Mouse (Mus musculus) gastrocnemius, postnatal 14 days (tissue): ENCODE results near the gene Methig1. TPM values are rescaled to one million over a fixed set of nuclear protein-coding genes. Genes with fewer than 3 reads are reported as not detected.

Experiments
- DNase-seq: peaks from one replicate; pipeline ENCODE4 v3.0.0; 2021; ENCODE audit warnings: mixed read lengths
- intact Hi-C: fragments of 180-260 bp; cut with DNase I; formaldehyde crosslinking; loops from one replicate; pipeline ENCODE4 v1.15.1; 2025; ENCODE audit warnings: low total_unique reads
- total RNA-seq, 2 experiments: library from RNA; stranded (reverse); gene quantifications; 2 replicates each; pipeline ENCODE4 v1.2.3; 2021

Gene Methig1
- total RNA-seq, 2 experiments from 2014 or later: not detected

DNA sequence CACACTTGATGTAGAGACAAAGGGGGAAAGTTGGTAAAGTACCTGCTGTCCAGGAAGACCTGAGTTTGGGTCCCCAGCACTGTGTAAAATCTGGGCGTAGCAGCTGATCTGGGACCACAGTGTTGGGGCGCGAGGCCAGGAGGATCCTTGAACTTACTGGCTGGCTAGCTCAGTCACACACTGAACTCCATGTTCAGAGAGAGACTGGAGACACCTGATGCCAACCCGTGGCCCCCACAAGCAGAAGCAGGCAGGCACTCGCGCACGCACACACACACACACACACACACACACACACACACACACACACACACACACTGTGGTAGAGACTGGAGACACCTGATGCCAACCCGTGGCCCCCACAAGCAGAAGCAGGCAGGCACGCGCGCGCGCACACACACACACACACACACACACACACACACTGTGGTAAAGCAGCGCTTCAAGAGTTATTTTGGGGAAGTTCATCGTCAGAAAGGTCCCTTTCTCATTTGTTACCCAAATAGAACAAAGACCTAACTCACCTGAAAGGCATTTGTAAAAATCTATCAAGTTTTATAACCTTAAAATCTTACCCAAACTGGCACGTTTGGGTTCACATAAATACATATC lies 35.4 kb downstream of the Methig1 start:
- intact Hi-C loops: no loop called here

DNA sequence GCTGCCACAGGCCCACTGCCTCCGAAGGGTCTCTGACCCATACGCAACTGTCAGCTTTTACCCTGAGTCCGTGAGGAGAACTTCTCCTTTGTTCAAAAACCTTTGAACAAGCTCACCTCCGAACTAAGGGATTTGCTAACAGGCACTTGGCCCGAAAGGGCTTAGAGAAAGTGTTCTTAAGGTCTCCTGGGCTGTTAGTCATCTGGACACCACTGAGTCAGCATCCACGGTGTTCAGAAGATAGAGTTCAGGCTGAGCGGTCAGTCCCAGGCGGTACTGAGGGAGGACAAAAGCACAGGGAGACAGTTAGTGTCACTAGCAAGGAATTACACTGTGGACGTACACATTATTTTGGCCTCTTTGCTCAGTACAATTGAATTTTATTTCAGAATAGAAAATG lies 35.9 kb downstream of the Methig1 start:
- intact Hi-C loops: no loop called here
- DNase-seq: no peak

More for the DNA sequence above, 35.4 kb downstream of the Methig1 start:
- DNase-seq: no peak

DNA sequence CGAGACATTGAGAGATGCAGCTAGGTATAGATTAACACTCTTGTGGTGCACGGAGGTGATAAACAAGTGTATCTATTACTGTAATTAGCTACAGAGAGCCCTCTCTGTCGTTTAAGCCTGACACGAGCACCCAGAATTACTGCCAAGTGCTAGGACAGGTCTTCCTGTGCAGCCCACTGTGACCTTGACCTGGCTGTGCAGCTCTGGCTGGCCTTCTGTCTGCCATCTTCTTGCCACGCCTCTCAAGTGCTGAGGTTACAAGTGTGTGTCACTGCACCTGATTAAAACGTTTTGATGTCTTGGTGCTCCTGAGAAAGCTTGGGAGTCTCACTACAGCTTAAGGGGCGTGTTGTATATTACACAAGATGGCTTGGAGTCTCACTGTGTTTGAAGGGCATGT lies 38.1 kb downstream of the Methig1 start:
- intact Hi-C loops: no loop called here
- DNase-seq: no peak

DNA sequence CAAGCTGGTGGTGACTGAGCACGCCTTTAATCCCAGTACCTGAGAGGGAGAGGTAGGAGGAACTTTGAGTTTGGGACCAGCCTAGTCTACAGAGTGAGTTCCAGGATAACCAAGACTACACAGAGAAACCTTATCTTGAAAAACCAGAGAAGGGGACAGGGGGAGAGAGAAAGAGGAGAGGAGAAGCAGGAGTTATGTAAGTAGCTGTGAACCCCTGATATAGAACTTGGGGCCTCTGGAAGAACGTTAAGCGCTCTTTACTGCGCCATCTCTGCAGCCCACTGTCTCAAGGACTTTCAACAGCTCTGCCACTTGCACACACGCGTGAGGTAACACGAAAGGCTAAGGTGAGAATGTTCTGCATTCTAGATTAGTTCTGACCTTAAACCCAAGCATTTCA lies 38.6 kb downstream of the Methig1 start:
- intact Hi-C loops: no loop called here
- no peak for DNase-seq

DNA sequence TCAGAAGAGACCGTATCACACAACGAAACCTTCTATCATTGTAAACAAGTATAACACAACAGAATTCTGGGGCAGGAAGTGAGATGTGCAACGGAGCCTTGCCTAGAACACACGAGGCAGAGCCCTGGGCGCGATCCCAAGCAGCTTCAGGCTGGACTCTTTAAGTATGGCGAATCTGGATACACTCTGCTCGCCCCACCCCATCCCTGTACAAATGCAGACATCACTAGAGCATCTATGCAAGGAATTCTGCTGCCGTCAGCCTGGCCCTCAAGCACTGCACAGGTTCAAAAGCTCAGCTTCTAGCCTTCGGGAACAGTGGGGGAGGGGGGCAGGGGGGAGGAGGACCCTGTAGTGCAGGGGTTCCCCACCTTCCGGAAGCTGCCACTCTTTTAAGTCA lies 40.1 kb downstream of the Methig1 start:
- no peak for DNase-seq
- intact Hi-C loops: no loop called here

DNA sequence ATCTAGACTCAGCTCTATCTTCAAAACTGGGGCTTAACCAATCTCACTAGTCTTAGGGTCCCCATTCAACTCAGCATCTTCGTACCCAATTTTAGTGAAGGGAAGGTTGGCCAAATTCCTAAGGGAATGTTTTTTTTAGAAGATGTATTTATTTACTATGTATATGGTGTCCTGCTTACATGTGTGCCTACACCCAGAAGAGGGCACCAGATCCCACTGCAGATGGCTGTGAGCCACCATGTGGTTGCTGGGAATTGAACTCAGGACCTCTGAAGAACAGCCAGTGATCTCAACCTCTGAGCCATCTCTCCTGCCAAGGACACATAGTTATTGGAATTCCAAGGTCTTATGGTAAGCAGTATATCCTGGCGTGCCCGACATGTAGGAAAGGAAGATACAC lies 42.6 kb downstream of the Methig1 start:
- no peak for DNase-seq

DNA sequence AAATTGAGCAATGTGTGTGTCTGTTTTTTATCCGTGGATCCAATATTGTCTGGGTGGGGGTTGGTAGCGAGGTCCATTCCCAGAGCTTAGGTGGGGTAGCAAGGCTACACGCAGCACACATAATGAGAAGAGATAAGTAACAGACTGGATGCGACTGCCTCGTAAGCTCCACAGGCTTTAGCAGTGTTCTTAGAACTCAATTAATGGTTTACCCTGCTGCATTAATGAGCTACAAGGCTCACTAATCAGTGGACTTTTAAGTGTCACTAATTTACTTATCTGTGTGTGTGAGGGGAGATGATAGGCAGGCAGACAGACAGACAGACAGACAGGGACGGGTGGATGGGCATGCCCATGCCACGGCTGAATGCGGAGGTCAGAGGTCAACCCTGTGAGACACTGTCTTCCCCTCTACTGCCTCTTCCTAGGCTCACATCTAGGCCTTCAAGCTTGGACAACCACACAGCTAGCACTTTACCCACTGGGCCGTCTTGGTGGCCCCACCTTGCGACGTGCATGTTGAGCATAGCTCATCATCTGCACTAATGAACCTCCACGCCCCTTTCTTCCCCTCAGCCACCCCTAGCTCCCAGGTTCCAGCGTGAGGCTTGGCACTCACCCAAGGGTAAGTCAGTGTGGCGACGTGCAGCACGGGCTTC lies 47.8 kb downstream of the Methig1 start:
- intact Hi-C loops: no loop called here
- no peak for DNase-seq

More for the DNA sequence above, 42.6 kb downstream of the Methig1 start:
- intact Hi-C loops: no loop called here

DNA sequence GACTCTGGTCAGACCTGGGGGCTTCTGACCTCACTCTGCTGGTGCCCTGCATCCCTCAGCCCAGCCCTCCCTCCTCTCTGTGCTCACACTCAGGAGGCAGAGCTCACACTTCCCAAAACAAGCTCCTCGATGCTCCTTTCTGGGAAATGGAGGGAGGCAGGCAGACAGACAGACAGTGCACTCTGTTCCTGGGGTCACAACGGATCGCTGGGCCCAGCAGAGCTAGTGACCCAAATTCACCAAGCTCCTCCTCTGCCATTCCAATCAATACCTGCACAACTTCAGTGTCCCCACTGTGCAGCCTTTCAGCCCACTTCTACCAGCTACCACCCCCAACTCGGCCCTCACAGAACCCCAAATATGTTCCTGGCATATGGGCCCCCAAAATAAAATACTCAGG lies 48.9 kb downstream of the Methig1 start:
- intact Hi-C loops: no loop called here
- DNase-seq: no peak

DNA sequence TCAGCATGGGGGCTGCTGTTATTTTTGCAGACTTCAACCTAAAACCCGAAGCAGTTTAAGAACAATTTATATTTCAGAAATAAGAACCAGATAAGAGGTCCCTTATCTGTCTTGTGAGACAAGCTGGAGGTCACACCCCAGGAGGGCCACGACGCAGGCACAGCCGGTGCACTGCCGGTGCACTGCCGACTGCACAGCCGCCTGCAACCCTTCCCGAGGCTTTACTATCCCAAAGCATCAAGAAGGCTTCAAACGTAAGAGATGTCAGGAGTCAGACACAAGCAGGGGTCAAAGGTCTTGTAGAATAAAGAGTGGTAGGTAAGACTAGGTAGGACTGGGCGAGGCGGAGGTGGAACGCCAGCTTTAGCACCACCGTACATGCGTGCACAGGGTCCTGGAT lies 49.4 kb downstream of the Methig1 start:
- DNase-seq: no peak
- intact Hi-C loops: no loop called here

DNA sequence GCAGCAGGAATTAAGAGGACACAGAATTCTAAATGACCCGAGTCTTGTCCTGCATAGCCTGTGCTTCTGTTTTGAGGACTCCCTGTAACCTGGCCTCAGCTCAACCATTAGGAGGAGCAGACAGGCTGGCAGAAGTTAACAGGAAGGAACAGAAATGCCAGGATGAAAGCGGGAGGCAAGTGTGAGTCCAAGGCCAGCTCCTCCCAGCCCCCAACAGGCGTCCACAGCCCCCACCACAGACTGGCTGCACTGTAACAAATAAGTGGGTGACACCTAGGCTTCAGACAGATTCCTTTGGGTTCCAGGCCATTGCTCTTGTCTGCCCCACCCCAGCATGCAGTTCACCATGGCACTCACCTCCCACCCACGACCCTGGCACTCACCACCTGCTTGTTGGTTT lies 49.8 kb downstream of the Methig1 start:
- no peak for DNase-seq
- intact Hi-C loops: no loop called here

DNA sequence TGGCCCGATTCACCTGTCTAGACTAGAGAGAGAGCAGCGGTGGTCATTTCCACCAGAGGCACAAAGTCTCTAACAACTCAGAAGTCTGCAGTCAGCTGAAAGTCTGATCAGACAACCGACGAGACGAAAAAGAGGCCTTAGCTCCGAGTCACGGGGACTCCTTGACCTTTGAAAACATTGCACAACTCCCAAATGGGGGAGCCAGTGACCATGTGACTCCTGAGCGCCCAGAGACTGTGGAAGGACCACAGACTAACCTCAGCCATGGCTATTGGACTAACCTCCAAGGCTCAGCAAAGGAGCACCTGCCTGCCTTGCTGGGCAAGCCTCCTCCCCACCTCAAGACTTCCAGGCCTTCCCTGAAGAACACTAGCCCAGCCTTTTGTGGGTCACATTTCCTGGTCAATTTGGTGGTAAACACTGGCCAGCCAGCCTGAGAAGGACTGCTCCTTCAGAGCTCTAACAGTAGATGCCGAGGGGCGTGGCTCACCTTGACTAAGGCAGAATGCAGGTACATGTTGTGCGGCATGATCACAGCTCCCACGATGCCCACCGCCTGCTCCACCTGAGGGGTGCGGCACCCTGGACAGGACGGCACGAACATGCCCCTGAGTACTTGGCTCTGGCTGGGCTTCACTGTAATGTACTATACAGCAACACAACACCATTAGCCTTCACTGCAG lies 50.5 kb downstream of the Methig1 start:
- intact Hi-C loops: no loop called here
- DNase-seq: no peak

DNA sequence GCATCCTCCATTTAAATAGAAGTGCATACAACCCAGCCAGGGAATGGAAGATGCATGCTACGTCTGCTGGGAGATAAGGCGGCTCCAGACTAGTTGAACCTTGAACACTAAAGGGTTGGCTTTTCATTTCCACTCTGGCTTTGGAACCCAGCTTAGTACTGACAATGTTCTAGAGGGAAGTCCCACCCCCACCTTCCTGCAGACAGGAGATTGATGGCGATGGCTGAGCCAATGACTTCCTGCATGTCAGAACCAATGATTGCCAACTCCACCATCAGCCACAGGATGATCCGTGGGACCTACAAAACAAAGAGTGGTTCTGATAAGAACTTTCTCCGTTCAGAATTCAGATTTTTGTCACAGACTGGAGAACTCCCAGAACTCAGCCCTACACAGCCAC lies 53.1 kb downstream of the Methig1 start:
- intact Hi-C loops: no loop called here
- no peak for DNase-seq

DNA sequence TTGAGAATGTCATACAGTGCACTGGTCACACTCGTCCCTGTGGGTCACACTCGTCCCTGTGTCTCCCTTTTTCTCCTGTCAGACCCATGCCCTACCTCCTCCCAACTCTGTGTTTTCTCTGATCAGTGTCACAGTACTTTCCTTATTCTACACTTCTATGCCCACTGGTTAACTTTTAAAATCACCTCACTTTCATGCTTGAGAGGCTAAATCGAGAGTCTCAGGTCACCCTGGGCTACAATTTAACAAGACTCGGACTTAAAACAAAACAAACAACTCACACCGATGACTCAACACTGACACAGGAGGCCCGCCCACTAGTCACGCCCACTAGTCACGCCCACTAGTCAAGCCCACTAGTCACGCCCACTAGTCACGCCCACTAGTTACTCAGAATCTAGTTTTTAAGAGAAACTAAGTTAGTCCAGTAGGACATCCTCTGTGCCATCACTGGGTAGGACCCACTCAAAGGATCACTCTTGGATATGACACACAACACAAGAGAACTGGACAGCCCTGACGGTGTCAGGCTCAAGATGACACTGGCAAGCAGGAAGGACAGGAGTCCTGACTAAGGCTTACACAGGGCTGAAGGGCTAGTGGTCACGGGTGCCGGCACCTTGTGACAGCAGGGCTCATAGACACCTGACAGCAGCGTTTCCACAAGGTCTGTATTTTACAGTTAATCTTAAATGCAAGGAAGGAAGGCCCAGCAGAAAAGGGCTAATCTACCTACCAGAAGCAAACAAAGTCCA lies 58.1 kb downstream of the Methig1 start:
- DNase-seq: no peak

DNA sequence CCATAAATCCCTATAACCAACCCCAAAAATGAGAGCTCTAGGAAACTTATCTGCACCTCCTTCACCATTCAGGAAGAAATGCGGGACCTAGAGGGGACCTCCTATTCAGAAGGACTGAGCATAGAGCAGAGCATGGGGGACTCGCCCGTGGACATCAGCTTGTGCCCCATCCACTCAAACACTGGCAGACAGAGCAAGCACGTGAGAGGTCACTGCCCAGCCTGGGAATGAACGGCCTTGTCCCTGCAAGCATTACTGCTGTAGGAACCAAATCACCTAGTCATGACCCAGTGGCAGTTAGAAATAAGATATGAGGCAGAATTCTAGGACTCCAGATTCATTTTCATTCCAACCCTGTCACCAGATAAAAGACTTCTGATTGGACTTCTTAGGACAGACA lies 58.8 kb downstream of the Methig1 start:
- intact Hi-C loops: no loop called here
- no peak for DNase-seq

More for the DNA sequence above, 58.1 kb downstream of the Methig1 start:
- intact Hi-C loops: no loop called here

DNA sequence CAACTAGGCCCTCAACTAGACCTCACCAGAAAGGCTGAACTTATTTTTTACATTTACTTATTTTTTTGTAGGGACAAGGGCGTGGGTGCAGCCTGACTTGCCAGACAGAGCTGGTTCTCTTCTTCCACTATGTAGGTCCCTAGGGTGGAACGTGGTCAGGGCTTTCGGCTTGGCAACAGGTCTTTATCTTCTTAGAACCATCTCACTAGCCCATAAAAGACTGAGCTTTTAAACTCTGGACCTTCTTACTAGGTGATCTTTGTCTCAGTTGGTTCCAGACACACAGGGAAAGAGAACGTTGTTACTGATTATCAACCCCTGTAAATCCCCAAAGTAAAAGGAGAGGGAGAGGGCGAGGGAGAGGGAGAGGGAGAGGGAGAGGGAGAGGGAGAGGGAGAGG lies 60.4 kb downstream of the Methig1 start:
- DNase-seq: no peak
- intact Hi-C loops: no loop called here

DNA sequence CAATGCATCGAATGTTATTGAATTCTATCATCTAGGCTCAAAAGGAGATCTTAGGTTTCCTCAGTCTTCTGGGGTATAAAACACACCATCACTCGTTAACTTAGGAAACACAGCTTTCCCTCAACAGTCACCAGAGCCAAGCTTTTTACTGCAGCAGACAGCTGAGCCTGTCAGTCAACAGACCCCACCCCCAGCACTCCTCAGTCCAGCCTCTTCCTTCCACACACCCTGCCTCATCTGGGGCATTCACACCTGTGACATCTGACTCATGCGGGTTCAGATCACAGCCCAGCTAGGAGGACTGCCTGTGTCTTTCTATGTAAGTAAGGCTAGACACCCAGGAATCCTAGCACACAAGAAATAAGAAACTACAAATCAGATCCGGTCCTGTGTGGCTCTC lies 61.1 kb downstream of the Methig1 start:
- peak; percentile 45 for DNase-seq
- intact Hi-C loops: no loop called here

DNA sequence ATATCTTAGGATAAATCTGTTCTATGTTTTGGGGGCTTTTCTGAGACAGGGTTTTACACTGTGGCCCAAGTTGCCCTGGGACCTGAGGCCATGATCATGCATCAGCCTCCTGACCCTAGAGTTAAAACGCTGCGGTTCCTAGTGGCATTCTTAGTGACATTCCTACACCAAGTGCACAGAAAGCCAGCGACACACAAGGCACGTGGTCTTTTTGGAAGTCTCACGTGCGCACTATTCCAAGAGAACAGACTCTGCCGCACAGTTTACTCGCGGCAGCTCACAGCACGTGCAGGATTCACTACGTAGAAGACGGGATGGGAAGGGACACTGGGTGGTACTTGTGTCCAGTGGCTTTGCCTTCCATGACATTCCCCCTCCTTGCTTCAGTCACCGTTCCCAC lies 62.0 kb downstream of the Methig1 start:
- intact Hi-C loops: no loop called here
- no peak for DNase-seq

DNA sequence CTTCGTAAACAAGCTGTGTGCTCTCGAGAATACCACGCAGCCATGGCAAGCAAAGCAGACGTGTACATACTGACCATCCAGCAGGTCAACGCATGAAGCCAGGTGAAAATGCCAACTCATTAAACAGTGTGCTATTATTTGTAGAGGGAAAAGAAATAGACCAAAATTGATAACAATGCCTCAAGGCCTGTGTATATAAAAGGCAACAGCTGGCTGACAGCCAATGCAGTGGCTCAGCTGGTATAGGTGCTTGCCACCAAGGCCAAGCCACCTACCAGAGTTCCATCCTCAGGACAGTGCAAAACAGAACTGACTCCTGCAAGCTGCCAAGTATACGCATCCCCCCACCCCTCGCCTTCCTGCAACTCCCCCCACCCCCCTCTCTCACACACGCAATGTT lies 62.7 kb downstream of the Methig1 start:
- no peak for DNase-seq
- intact Hi-C loops: no loop called here

DNA sequence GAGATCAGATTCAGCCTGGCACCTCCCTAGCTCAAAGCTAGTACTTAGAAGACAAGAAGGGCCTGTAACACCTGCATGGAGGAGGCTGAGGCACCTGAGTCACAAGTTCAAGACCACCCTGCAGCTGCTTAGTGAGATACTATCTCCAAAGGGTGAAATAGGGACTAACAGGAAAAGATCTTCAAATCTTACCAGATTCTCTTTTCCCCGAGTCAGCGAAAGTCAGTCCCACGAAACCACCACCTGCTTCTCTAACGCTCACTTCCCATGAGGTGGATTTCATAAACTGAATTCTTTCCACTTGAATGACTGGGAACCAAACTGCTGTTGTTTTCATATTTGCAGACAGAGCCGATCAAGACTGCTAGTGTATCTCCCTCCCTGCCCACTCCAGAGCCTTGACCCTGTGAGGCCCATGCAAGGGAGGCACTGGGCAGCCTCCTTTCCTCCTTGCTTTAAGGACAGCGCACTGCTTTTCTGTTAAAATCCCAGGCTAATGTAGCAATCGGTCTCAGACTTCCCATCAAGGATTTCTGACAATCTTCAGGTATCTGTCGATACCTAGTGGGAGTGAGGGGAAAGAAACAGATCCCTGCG lies 65.0 kb downstream of the Methig1 start:
- no peak for DNase-seq
- intact Hi-C loops: no loop called here

DNA sequence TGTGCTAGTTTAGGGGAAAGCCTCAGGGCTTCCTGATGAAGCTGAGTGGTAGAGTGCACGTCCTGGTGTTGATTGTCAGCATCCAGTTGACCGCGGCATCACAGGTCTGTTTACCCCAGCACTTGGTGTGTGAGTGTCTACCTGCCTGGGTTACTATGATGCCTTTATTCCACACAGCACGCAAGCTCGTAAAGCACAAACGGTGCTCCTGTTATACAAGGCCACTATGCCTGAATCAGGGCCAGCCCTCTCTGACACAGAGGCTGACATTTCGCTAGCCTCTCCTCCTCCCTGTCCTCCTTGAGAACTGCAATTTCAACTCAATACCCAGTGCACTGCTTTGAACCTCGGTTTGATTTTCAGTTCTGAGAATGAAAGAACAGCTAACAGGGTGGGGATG lies 66.4 kb downstream of the Methig1 start:
- no peak for DNase-seq

More for the DNA sequence above, 66.4 kb downstream of the Methig1 start:
- intact Hi-C loops: no loop called here
